Comparison of ENCODE assay signal across 25 mouse cellular contexts in the genomic region with DNA sequence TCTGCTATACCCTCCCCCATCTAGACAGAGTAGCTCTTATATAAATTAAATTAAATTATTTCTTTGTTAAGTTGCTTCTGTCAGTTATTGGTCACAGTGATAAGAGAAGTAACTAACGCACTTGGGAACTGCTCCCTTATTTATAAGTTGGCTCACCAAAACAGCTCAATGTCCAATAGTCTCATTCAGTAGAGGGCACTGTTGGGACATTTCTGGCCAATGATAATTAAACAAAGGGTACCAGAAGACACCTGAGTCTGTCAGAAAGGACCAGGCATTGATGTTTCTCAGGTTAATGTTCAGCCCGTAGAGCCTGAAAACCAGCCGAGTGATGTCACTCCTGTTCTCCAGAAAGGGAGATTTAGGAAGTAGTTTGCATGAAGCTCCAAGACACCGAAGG.
"Had no signal": no experiment of that assay in that cellular context is flagged by ENCODE, and none has a peak within 500 bp of the region (broad histone marks: within the 10 kb centered on the region; RNA-seq: fewer than 3 reads in every experiment).

No protein-coding gene starts in this region.

- H3K27ac ChIP-seq: heart, embryonic 10.5 days; heart, embryonic 13.5 days; heart, embryonic 15.5 days; hindbrain, embryonic 13.5 days; hindbrain, embryonic 15.5 days; hindbrain, postnatal 0 days; kidney, embryonic 15.5 days; limb, embryonic 10.5 days; limb, embryonic 12.5 days; liver, embryonic 13.5 days; liver, embryonic 15.5 days had no signal

- H3K4me2 ChIP-seq: heart, embryonic 13.5 days; heart, embryonic 15.5 days; hindbrain, embryonic 13.5 days; hindbrain, embryonic 15.5 days; kidney, embryonic 15.5 days; limb, embryonic 12.5 days; liver, embryonic 11.5 days; liver, embryonic 13.5 days; liver, embryonic 15.5 days had no signal

- H3K4me3 ChIP-seq: heart, embryonic 10.5 days; heart, embryonic 13.5 days; heart, embryonic 15.5 days; hindbrain, embryonic 13.5 days; hindbrain, embryonic 15.5 days; kidney, embryonic 15.5 days; limb, embryonic 10.5 days; limb, embryonic 12.5 days; liver, embryonic 13.5 days; liver, embryonic 15.5 days had no signal

- H3K4me1 ChIP-seq: heart, embryonic 10.5 days; heart, embryonic 13.5 days; heart, embryonic 15.5 days; hindbrain, embryonic 13.5 days; hindbrain, embryonic 15.5 days; kidney, embryonic 15.5 days; limb, embryonic 10.5 days; limb, embryonic 12.5 days; liver, embryonic 13.5 days; liver, embryonic 15.5 days had no signal

- H3K9ac ChIP-seq: forebrain, postnatal 0 days; heart, embryonic 13.5 days; heart, embryonic 15.5 days; hindbrain, embryonic 13.5 days; hindbrain, embryonic 15.5 days; kidney, embryonic 15.5 days; limb, embryonic 12.5 days; liver, embryonic 13.5 days; liver, embryonic 15.5 days had no signal

- H3K36me3 ChIP-seq: heart, embryonic 10.5 days; heart, embryonic 13.5 days; heart, embryonic 15.5 days; hindbrain, embryonic 13.5 days; hindbrain, embryonic 15.5 days; kidney, embryonic 15.5 days; limb, embryonic 10.5 days; limb, embryonic 12.5 days; liver, embryonic 13.5 days; liver, embryonic 15.5 days had no signal

- H3K9me3 ChIP-seq: heart, embryonic 10.5 days; heart, embryonic 13.5 days; heart, embryonic 15.5 days; hindbrain, embryonic 13.5 days; hindbrain, embryonic 15.5 days; kidney, embryonic 15.5 days; limb, embryonic 10.5 days; limb, embryonic 12.5 days; liver, embryonic 15.5 days had no signal

- DNase-seq: forebrain, postnatal 0 days; gastrocnemius, postnatal 14 days; gastrocnemius, postnatal 36 days; heart, adult 11 months; heart, postnatal 10 days; kidney, adult 11 months; kidney, adult 2 months; kidney, adult 9 months; kidney, postnatal 10 days; kidney, postnatal 36 days; layer of hippocampus, postnatal 36 days; liver; liver, embryonic 13.5 days had no signal

- H3K27me3 ChIP-seq: heart, embryonic 13.5 days; heart, embryonic 15.5 days; hindbrain, embryonic 13.5 days; hindbrain, embryonic 15.5 days; kidney, embryonic 15.5 days; limb, embryonic 12.5 days; liver, embryonic 13.5 days; liver, embryonic 15.5 days had no signal

- ATAC-seq: forebrain, postnatal 0 days; hindbrain, postnatal 0 days; intestine, embryonic 16.5 days had no signal
